Mouse (Mus musculus): Measurements from ENCODE around the gene Fbxl15. TPM values are rescaled to one million over a fixed set of nuclear protein-coding genes. Genes with fewer than 3 reads are reported as not detected.

Fbxl15 gene
- polyA plus RNA-seq, 1 experiment: 15.3 TPM

DNA sequence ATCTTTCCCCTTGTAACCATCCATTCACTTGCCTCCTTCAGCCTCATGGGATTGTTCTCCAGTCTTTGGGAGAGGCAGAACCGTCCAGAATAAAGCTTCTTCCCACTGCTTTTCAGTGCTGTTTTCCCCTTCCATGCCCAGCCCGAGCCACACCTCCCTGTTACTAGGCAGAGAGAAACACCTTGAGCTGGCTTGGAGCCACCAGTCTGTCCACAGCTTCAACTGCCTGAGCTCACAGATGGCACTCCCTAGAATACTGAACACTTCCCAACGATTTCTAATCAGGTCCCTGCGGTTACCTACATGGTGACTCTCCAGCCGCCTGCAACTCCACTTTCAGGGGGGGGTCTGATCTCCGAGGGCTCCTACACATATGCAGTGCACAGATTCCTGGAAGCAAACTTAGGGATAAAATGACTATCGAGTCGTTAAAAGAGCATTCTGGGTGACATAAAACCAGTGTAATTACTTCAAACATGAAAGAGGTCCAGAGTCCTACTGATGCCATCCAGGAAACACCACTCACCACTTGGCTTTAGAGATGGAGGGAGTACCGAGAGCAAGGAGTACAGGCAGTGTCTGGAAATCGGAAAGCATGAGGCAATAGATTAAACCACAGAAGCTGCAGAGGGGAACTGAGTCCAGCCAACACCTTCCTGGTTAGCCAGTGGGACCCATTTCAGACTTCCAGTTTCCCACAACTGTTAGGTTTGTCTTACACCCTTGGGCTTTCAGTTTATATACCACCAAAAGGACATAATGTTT, 22.4 kb downstream of the Fbxl15 start, which contains the start of gene 2310034G01Rik:
2310034G01Rik (minus strand) TSS at position 135 of the 765 bp plus-strand sequence.
- Histone ChIP-seq H3ac (ENCODE audit: control insufficient read depth, insufficient read length) (peak within 1 kb of the TSS; percentile 56), H3K79me2 (ENCODE audit: control insufficient read depth, insufficient read depth) (no peaks in the 10 kb centered on the region)

GRCm38 (mm10) chr19:46356701-46357138, 28.7 kb downstream of the Fbxl15 start:
- TF ChIP-seq SRF (IDR thresholded peaks at IDR 0.05; ENCODE audit: control insufficient read depth, insufficient read length, low read depth) (no peak), REST (IDR thresholded peaks at IDR 0.05; ENCODE audit: insufficient read depth, insufficient read length) (no peak), MYOD1 (IDR thresholded peaks at IDR 0.05; ENCODE audit: control insufficient read depth in 1 of 3, insufficient read length in 2 of 3, low read depth in 2 of 3) (peak in 1 of 3 experiments; percentile 63), TCF3 (IDR thresholded peaks at IDR 0.05; ENCODE audit: insufficient read length, low read depth) (no peak), MAX (IDR thresholded peaks at IDR 0.05; ENCODE audit: low read depth) (no peak), CEBPB (IDR thresholded peaks at IDR 0.05; ENCODE audit: insufficient read depth, poor library complexity, severe bottlenecking) (no peak), MYOG (IDR thresholded peaks at IDR 0.05; ENCODE audit: control insufficient read depth in 1 of 3, insufficient read depth in 1 of 3, insufficient read length in 2 of 3, low read depth in 2 of 3) (peak in 1 of 3 experiments; percentile 34), POLR2AphosphoS2 (IDR thresholded peaks at IDR 0.05; ENCODE audit: insufficient read length, low read depth) (no peak), POLR2A (IDR thresholded peaks at IDR 0.05; ENCODE audit: insufficient read length, low read depth) (no peak), E2F4 (IDR thresholded peaks at IDR 0.05; ENCODE audit: insufficient read depth) (no peak), USF1 (IDR thresholded peaks at IDR 0.05; ENCODE audit: low read depth) (peak; percentile 59), TCF12 (IDR thresholded peaks at IDR 0.05; ENCODE audit: insufficient read depth, poor library complexity, severe bottlenecking) (no peak)
- Histone ChIP-seq H3K4me2 (ENCODE audit: low read depth) (peak overlapping the region; percentile 73), H3K27me3 (ENCODE audit: control insufficient read depth, insufficient read depth, insufficient read length) (no peaks in the 10 kb centered on the region), H3ac (ENCODE audit: control insufficient read depth, insufficient read length) (no peak overlapping the region), H3K4me3 (peak overlapping the region; percentile 7), H3K79me2 (ENCODE audit: control insufficient read depth, insufficient read depth) (no peaks in the 10 kb centered on the region), H3K36me3 (ENCODE audit: control insufficient read depth, insufficient read depth) (no peaks in the 10 kb centered on the region)

More for the DNA sequence above, 22.4 kb downstream of the Fbxl15 start, which contains the start of gene 2310034G01Rik:
- TF ChIP-seq E2F4 (IDR thresholded peaks at IDR 0.05; ENCODE audit: insufficient read depth) (no peak), TCF3 (IDR thresholded peaks at IDR 0.05; ENCODE audit: insufficient read length, low read depth) (no peak), CEBPB (IDR thresholded peaks at IDR 0.05; ENCODE audit: insufficient read depth, poor library complexity, severe bottlenecking) (no peak), REST (IDR thresholded peaks at IDR 0.05; ENCODE audit: insufficient read depth, insufficient read length) (no peak), MYOD1 (IDR thresholded peaks at IDR 0.05; ENCODE audit: control insufficient read depth in 1 of 3, insufficient read length in 2 of 3, low read depth in 2 of 3) (no peak), SRF (IDR thresholded peaks at IDR 0.05; ENCODE audit: control insufficient read depth, insufficient read length, low read depth) (no peak), USF1 (IDR thresholded peaks at IDR 0.05; ENCODE audit: low read depth) (no peak), POLR2A (IDR thresholded peaks at IDR 0.05; ENCODE audit: insufficient read length, low read depth) (no peak), TCF12 (IDR thresholded peaks at IDR 0.05; ENCODE audit: insufficient read depth, poor library complexity, severe bottlenecking) (no peak), MAX (IDR thresholded peaks at IDR 0.05; ENCODE audit: low read depth) (no peak), POLR2AphosphoS2 (IDR thresholded peaks at IDR 0.05; ENCODE audit: insufficient read length, low read depth) (no peak), MYOG (IDR thresholded peaks at IDR 0.05; ENCODE audit: control insufficient read depth in 1 of 3, insufficient read depth in 1 of 3, insufficient read length in 2 of 3, low read depth in 2 of 3) (no peak)
- peak within 1 kb of the TSS; percentile 25 for H3K4me3 ChIP-seq
- H3K4me2 ChIP-seq (ENCODE audit: low read depth): peak within 1 kb of the TSS; percentile 87
- no peaks in the 10 kb centered on the region for H3K36me3 ChIP-seq (ENCODE audit: control insufficient read depth, insufficient read depth)
- H3K27me3 ChIP-seq (ENCODE audit: control insufficient read depth, insufficient read depth, insufficient read length): no peaks in the 10 kb centered on the region

- no peaks in the 10 kb centered on the region for H3K79me2 ChIP-seq (ENCODE audit: control insufficient read depth, insufficient read depth)
- H3ac ChIP-seq (ENCODE audit: control insufficient read depth, insufficient read length): no peak overlapping the region
- H3K4me3 ChIP-seq: peak overlapping the region; percentile 7
- H3K27me3 ChIP-seq (ENCODE audit: control insufficient read depth, insufficient read depth, insufficient read length): no peaks in the 10 kb centered on the region
- H3K36me3 ChIP-seq (ENCODE audit: control insufficient read depth, insufficient read depth): no peaks in the 10 kb centered on the region
- TF ChIP-seq TCF12 (IDR thresholded peaks at IDR 0.05; ENCODE audit: insufficient read depth, poor library complexity, severe bottlenecking): no peak
- no peak for TF ChIP-seq E2F4 (IDR thresholded peaks at IDR 0.05; ENCODE audit: insufficient read depth)
- TF ChIP-seq MYOD1 (IDR thresholded peaks at IDR 0.05; ENCODE audit: control insufficient read depth in 1 of 3, insufficient read length in 2 of 3, low read depth in 2 of 3): no peak
- no peak for TF ChIP-seq SRF (IDR thresholded peaks at IDR 0.05; ENCODE audit: control insufficient read depth, insufficient read length, low read depth)
- no peak for TF ChIP-seq POLR2AphosphoS2 (IDR thresholded peaks at IDR 0.05; ENCODE audit: insufficient read length, low read depth)
- TF ChIP-seq POLR2A (IDR thresholded peaks at IDR 0.05; ENCODE audit: insufficient read length, low read depth): no peak
- TF ChIP-seq CEBPB (IDR thresholded peaks at IDR 0.05; ENCODE audit: insufficient read depth, poor library complexity, severe bottlenecking): no peak
- no peak for TF ChIP-seq TCF3 (IDR thresholded peaks at IDR 0.05; ENCODE audit: insufficient read length, low read depth)
- no peak for TF ChIP-seq USF1 (IDR thresholded peaks at IDR 0.05; ENCODE audit: low read depth)
- no peak for TF ChIP-seq MAX (IDR thresholded peaks at IDR 0.05; ENCODE audit: low read depth)
- TF ChIP-seq REST (IDR thresholded peaks at IDR 0.05; ENCODE audit: insufficient read depth, insufficient read length): no peak
- no peak for TF ChIP-seq MYOG (IDR thresholded peaks at IDR 0.05; ENCODE audit: control insufficient read depth in 1 of 3, insufficient read depth in 1 of 3, insufficient read length in 2 of 3, low read depth in 2 of 3)
- peak overlapping the region; percentile 73 for H3K4me2 ChIP-seq (ENCODE audit: low read depth)
Observed at GRCm38 (mm10) chr19:46357344-46358280, 29.6 kb downstream of the Fbxl15 start.

GRCm38 (mm10) chr19:46358381-46358780, 30.4 kb downstream of the Fbxl15 start:
- Histone ChIP-seq H3K4me2 (ENCODE audit: low read depth) (no peak overlapping the region), H3K79me2 (ENCODE audit: control insufficient read depth, insufficient read depth) (no peaks in the 10 kb centered on the region), H3ac (ENCODE audit: control insufficient read depth, insufficient read length) (no peak overlapping the region), H3K27me3 (ENCODE audit: control insufficient read depth, insufficient read depth, insufficient read length) (no peaks in the 10 kb centered on the region), H3K4me3 (no peak overlapping the region), H3K36me3 (ENCODE audit: control insufficient read depth, insufficient read depth) (no peaks in the 10 kb centered on the region)
- TF ChIP-seq POLR2AphosphoS2 (IDR thresholded peaks at IDR 0.05; ENCODE audit: insufficient read length, low read depth) (no peak), MYOG (IDR thresholded peaks at IDR 0.05; ENCODE audit: control insufficient read depth in 1 of 3, insufficient read depth in 1 of 3, insufficient read length in 2 of 3, low read depth in 2 of 3) (no peak), TCF12 (IDR thresholded peaks at IDR 0.05; ENCODE audit: insufficient read depth, poor library complexity, severe bottlenecking) (no peak), E2F4 (IDR thresholded peaks at IDR 0.05; ENCODE audit: insufficient read depth) (no peak), USF1 (IDR thresholded peaks at IDR 0.05; ENCODE audit: low read depth) (no peak), TCF3 (IDR thresholded peaks at IDR 0.05; ENCODE audit: insufficient read length, low read depth) (no peak)
